Mouse (Mus musculus) heart, embryonic 10.5 days (tissue): ENCODE results near the gene Tmem59l. TPM values are rescaled to one million over a fixed set of nuclear protein-coding genes. Genes with fewer than 3 reads are reported as not detected.
"Not testable (repeated sequence)": the region's sequence is repeated elsewhere in the genome, so short reads cannot be mapped to it uniquely, and the experiment has no call there.

Experiments
- DNase-seq: peaks from one replicate; pipeline ENCODE4 v3.0.0-alpha.2; 2017; ENCODE audit warnings: low spot score
- H3K27ac ChIP-seq: fragments of 300-500 bp; sonication (generic); 2 replicates; pipeline ENCODE4 v1.5.1; 2016; ENCODE audit warnings: mild to moderate bottlenecking
- H3K27me3 ChIP-seq: fragments of 300-500 bp; sonication (generic); 2 replicates; pipeline ENCODE4 v1.6.1; 2016; ENCODE audit warnings: mild to moderate bottlenecking; ENCODE audit not compliant: poor library complexity, insufficient read depth, severe bottlenecking
- H3K36me3 ChIP-seq: fragments of 300-500 bp; sonication (generic); 2 replicates; pipeline ENCODE4 v1.6.1; 2016; ENCODE audit warnings: mild to moderate bottlenecking, moderate library complexity
- H3K4me1 ChIP-seq: fragments of 300-500 bp; sonication (generic); 2 replicates; pipeline ENCODE4 v1.6.1; 2016; ENCODE audit warnings: mild to moderate bottlenecking
- H3K4me3 ChIP-seq: fragments of 300-500 bp; sonication (generic); 2 replicates; pipeline ENCODE4 v1.5.1; 2016; ENCODE audit warnings: mild to moderate bottlenecking, moderate library complexity
- H3K9me3 ChIP-seq: fragments of 300-500 bp; sonication (generic); 2 replicates; pipeline ENCODE4 v1.6.1; 2016; ENCODE audit warnings: mild to moderate bottlenecking, moderate library complexity
- WGBS: fragments of 180-500 bp; shearing (Covaris S2); methylation state at CpG from one replicate; pipeline ENCODE4 v1.1.7; 2016; 5-methylcytosine and 5-hydroxymethylcytosine counted together
- polyA plus RNA-seq: library from polyadenylated mRNA; unstranded; fragments of >200 nt; fragmentation: Nextera tagmentation; extraction: Ambion mirVana; gene quantifications from 2 replicates; pipeline ENCODE4 v1.2.1, GENCODE M21; 2016

Tmem59l gene
- polyA plus RNA-seq, 1 experiment from 2014 or later, result 3.6 TPM

- Histone ChIP-seq H3K9me3 (no peaks in the 10 kb centered on the region), H3K36me3 (peaks cover 51% of the 10 kb centered on the region), H3K27ac (no peak overlapping the region), H3K4me3 (no peak overlapping the region), H3K4me1 (peaks cover 13% of the 10 kb centered on the region), H3K27me3 (no peaks in the 10 kb centered on the region)
- no peak for DNase-seq
- 89% methylated on average over 6 of the region's 6 CpGs for WGBS
These were observed 31.9 kb upstream of the Tmem59l start for GRCm38 (mm10) chr8:70519043-70519442.

- Histone ChIP-seq H3K27ac (no peak overlapping the region), H3K4me3 (no peak overlapping the region), H3K36me3 (peaks cover 60% of the 10 kb centered on the region), H3K27me3 (no peaks in the 10 kb centered on the region), H3K4me1 (peaks cover 9% of the 10 kb centered on the region), H3K9me3 (no peaks in the 10 kb centered on the region)
- no peak for DNase-seq
- WGBS, result 76% methylated on average over 10 of the region's 10 CpGs
These were observed 30.9 kb upstream of the Tmem59l start for GRCm38 (mm10) chr8:70517940-70518643.

- Histone ChIP-seq H3K9me3 (no peaks in the 10 kb centered on the region), H3K27me3 (no peaks in the 10 kb centered on the region), H3K4me3 (no peak overlapping the region; the same call in 1 of the 2 replicates), H3K4me1 (peaks cover 15% of the 10 kb centered on the region), H3K27ac (no peak overlapping the region), H3K36me3 (peaks cover 71% of the 10 kb centered on the region)
- 71% methylated on average over 2 of the region's 2 CpGs for WGBS
- no peak for DNase-seq
These were observed 26.3 kb upstream of the Tmem59l start for GRCm38 (mm10) chr8:70513441-70513840.

GRCm38 (mm10) chr8:70512253-70512903, 25.2 kb upstream of the Tmem59l start:
- whole genome bisulfite sequencing, result 92% methylated on average over 11 of the region's 11 CpGs
- no peak overlapping the region for H3K4me3 ChIP-seq
- no peaks in the 10 kb centered on the region for H3K9me3 ChIP-seq
- H3K36me3 ChIP-seq, result peaks cover 70% of the 10 kb centered on the region
- no peak overlapping the region for H3K27ac ChIP-seq
- no peaks in the 10 kb centered on the region for H3K27me3 ChIP-seq
- DNase-seq, result no peak
- H3K4me1 ChIP-seq, result peaks cover 16% of the 10 kb centered on the region

- no peak for DNase-seq
- Histone ChIP-seq H3K9me3 (no peaks in the 10 kb centered on the region), H3K4me1 (peaks cover 18% of the 10 kb centered on the region), H3K27me3 (no peaks in the 10 kb centered on the region), H3K4me3 (0 out of 2 replicates have a peak overlapping the region, but pooled peaks have one; percentile 15), H3K27ac (no peak overlapping the region), H3K36me3 (peaks cover 70% of the 10 kb centered on the region)
- WGBS, result 91% methylated on average over 2 of the region's 2 CpGs
These were observed 24.6 kb upstream of the Tmem59l start for GRCm38 (mm10) chr8:70511770-70512169.

GRCm38 (mm10) chr8:70511174-70511573, 24.0 kb upstream of the Tmem59l start:
- peak overlapping the region; percentile 78 for H3K4me3 ChIP-seq
- peak overlapping the region; percentile 92 for H3K27ac ChIP-seq
- not testable (repeated sequence) for DNase-seq, H3K27me3 ChIP-seq, H3K9me3 ChIP-seq
- WGBS, result 80% methylated on average over 6 of the region's 6 CpGs
- H3K4me1 ChIP-seq, result peaks cover 20% of the 10 kb centered on the region
- H3K36me3 ChIP-seq, result peaks cover 64% of the 10 kb centered on the region

GRCm38 (mm10) chr8:70510228-70510915, 23.2 kb upstream of the Tmem59l start, which contains the start of gene Uba52:
Uba52 (minus strand) TSS chr8:70510801.
- 1% methylated on average over 73 of the region's 74 CpGs for WGBS
- Histone ChIP-seq H3K4me1 (peaks cover 28% of the 10 kb centered on the region), H3K27me3 (no peaks in the 10 kb centered on the region), H3K9me3 (no peaks in the 10 kb centered on the region), H3K27ac (peak within 1 kb of the TSS; percentile 92), H3K36me3 (peaks cover 56% of the 10 kb centered on the region), H3K4me3 (peak within 1 kb of the TSS; percentile 78)
- DNase-seq, result peak; percentile 98

- no peaks in the 10 kb centered on the region for H3K9me3 ChIP-seq
- WGBS, result 7% methylated on average over 25 of the region's 25 CpGs
These were observed 22.3 kb upstream of the Tmem59l start for GRCm38 (mm10) chr8:70509281-70509952.

GRCm38 (mm10) chr8:70507027-70507393, 19.9 kb upstream of the Tmem59l start:
- H3K36me3 ChIP-seq, result peaks cover 39% of the 10 kb centered on the region
- peaks cover 54% of the 10 kb centered on the region for H3K4me1 ChIP-seq
- peak overlapping the region; percentile 91 for H3K4me3 ChIP-seq
- H3K9me3 ChIP-seq, result no peaks in the 10 kb centered on the region
- no peak for DNase-seq
- H3K27ac ChIP-seq, result no peak overlapping the region
- peaks cover 29% of the 10 kb centered on the region for H3K27me3 ChIP-seq
- WGBS, result 59% methylated on average over 5 of the region's 5 CpGs

More at GRCm38 (mm10) chr8:70509281-70509952, 22.3 kb upstream of the Tmem59l start:
- H3K4me1 ChIP-seq, result peaks cover 38% of the 10 kb centered on the region
- peak overlapping the region; percentile 78 for H3K4me3 ChIP-seq
- H3K36me3 ChIP-seq, result peaks cover 53% of the 10 kb centered on the region
- H3K27ac ChIP-seq, result peak overlapping the region; percentile 92
- no peak for DNase-seq
- peaks cover 5% of the 10 kb centered on the region; the same call in 1 of the 2 replicates for H3K27me3 ChIP-seq

- Histone ChIP-seq H3K4me3 (peak within 1 kb of the TSS; percentile 91), H3K4me1 (peaks cover 54% of the 10 kb centered on the region), H3K27ac (peak within 1 kb of the TSS; percentile 98), H3K27me3 (peaks cover 34% of the 10 kb centered on the region), H3K36me3 (peaks cover 35% of the 10 kb centered on the region), H3K9me3 (no peaks in the 10 kb centered on the region)
- WGBS, result 3% methylated on average over 40 of the region's 40 CpGs
- peak; percentile 99 for DNase-seq
These were observed 19.3 kb upstream of the Tmem59l start, which contains the start of gene Rex1bd for GRCm38 (mm10) chr8:70506328-70507026. Rex1bd (minus strand) TSS chr8:70506752.

- Histone ChIP-seq H3K36me3 (peaks cover 35% of the 10 kb centered on the region), H3K9me3 (no peaks in the 10 kb centered on the region), H3K4me3 (peak overlapping the region; percentile 91), H3K27me3 (peaks cover 41% of the 10 kb centered on the region), H3K4me1 (peaks cover 57% of the 10 kb centered on the region), H3K27ac (peak overlapping the region; percentile 98)
- WGBS, result 35% methylated on average over 32 of the region's 32 CpGs
- DNase-seq, result no peak
These were observed 18.7 kb upstream of the Tmem59l start for GRCm38 (mm10) chr8:70505698-70506327.

- peak; percentile 90 for DNase-seq
- H3K36me3 ChIP-seq, result peaks cover 35% of the 10 kb centered on the region
- H3K27ac ChIP-seq, result no peak overlapping the region
- H3K27me3 ChIP-seq, result peaks cover 50% of the 10 kb centered on the region
- H3K9me3 ChIP-seq, result no peaks in the 10 kb centered on the region
- 77% methylated on average over 3 of the region's 3 CpGs for WGBS
- H3K4me1 ChIP-seq, result peaks cover 64% of the 10 kb centered on the region
- no peak overlapping the region for H3K4me3 ChIP-seq
These were observed 17.7 kb upstream of the Tmem59l start for GRCm38 (mm10) chr8:70504851-70505250.
